Mouse (Mus musculus) MEL (cell line): ENCODE results near the gene Pak2. TPM values are rescaled to one million over a fixed set of nuclear protein-coding genes. Genes with fewer than 3 reads are reported as not detected.

Experiments
- DNase-seq: peaks from one replicate; pipeline ENCODE4 v3.0.0; 2011; ENCODE audit warnings: low read depth, low spot score
- H3K27ac ChIP-seq: 2 replicates; pipeline ENCODE4 v1.5.1; 2012; ENCODE audit warnings: low read depth, mild to moderate bottlenecking, control low read depth, low read length, moderate library complexity; ENCODE audit not compliant: control insufficient read depth
- H3K27me3 ChIP-seq, 2 experiments: fragments of 150-350 bp in 1 of 2; sonication (generic) in 1 of 2; 2 replicates each; pipeline ENCODE4 v1.6.1; 2012; ENCODE audit warnings: low read length in 2 of 2, mild to moderate bottlenecking in 2 of 2, improper control_type of control experiment in 1 of 2, moderate library complexity in 1 of 2; ENCODE audit not compliant: insufficient read depth in 2 of 2, control insufficient read depth in 1 of 2
- H3K36me3 ChIP-seq, 2 experiments: 2 replicates each; pipeline ENCODE4 v1.6.1; 2012 to 2014; ENCODE audit warnings: low read length in 2 of 2, improper control_type of control experiment in 1 of 2, inconsistent platforms in 1 of 2, mild to moderate bottlenecking in 1 of 2; ENCODE audit not compliant: insufficient read depth in 2 of 2, control insufficient read depth in 1 of 2
- H3K4me1 ChIP-seq, 2 experiments: fragments of 150-350 bp in 1 of 2; sonication (generic) in 1 of 2; 2 replicates each; pipeline ENCODE4 v1.6.1; 2012; ENCODE audit warnings: low read length in 2 of 2, improper control_type of control experiment in 1 of 2, mild to moderate bottlenecking in 1 of 2; ENCODE audit not compliant: insufficient read depth in 2 of 2, control insufficient read depth in 1 of 2
- H3K4me3 ChIP-seq, 2 experiments: fragments of 150-350 bp in 1 of 2; sonication (generic) in 1 of 2; 2 replicates each; pipeline ENCODE4 v1.5.1; 2012; ENCODE audit warnings: low read depth in 2 of 2, low read length in 2 of 2, mild to moderate bottlenecking in 2 of 2, moderate library complexity in 2 of 2, control low read depth in 1 of 2, improper control_type of control experiment in 1 of 2; ENCODE audit not compliant: control insufficient read depth in 1 of 2, insufficient read depth in 1 of 2
- H3K79me2 ChIP-seq: 2 replicates; pipeline ENCODE4 v1.6.1; 2012; ENCODE audit warnings: mild to moderate bottlenecking, low read length, moderate library complexity; ENCODE audit not compliant: control insufficient read depth, poor library complexity, insufficient read depth
- H3K9ac ChIP-seq: 2 replicates; pipeline ENCODE4 v1.6.1; 2012; ENCODE audit warnings: low read depth, mild to moderate bottlenecking, control low read depth, low read length, moderate library complexity; ENCODE audit not compliant: control insufficient read depth, poor library complexity, severe bottlenecking
- H3K9me3 ChIP-seq: fragments of 150-350 bp; sonication (generic); replicated peaks from 2 replicates; pipeline ENCODE4 v1.6.1; 2012; ENCODE audit warnings: mild to moderate bottlenecking, low read length, improper control_type of control experiment, moderate library complexity; ENCODE audit not compliant: insufficient read depth
- BHLHE40 ChIP-seq: IDR thresholded peaks from 2 replicates; pipeline ENCODE4 v1.6.1; 2012; ENCODE audit warnings: low read depth, mild to moderate bottlenecking, inconsistent platforms, low read length, improper control_type of control experiment, borderline replicate concordance
- CHD1 ChIP-seq: IDR thresholded peaks from 2 replicates; pipeline ENCODE4 v1.6.1; 2012; ENCODE audit warnings: low read depth, mild to moderate bottlenecking, inconsistent platforms, low read length, improper control_type of control experiment
- CHD2 ChIP-seq: IDR thresholded peaks from 2 replicates; pipeline ENCODE4 v1.6.1; 2011; ENCODE audit warnings: low read length, improper control_type of control experiment
- CTCF ChIP-seq, 3 experiments: IDR thresholded peaks in 2 of 3; conservative IDR thresholded peaks in 1 of 3; 2 replicates each; pipeline ENCODE4 v1.5.1; 2011 to 2012; ENCODE audit warnings: low read length in 3 of 3, low read depth in 2 of 3, mild to moderate bottlenecking in 2 of 3, improper control_type of control experiment in 1 of 3, inconsistent platforms in 1 of 3, mixed read lengths in 1 of 3, moderate library complexity in 1 of 3; ENCODE audit not compliant: control insufficient read depth in 1 of 3, insufficient read depth in 1 of 3, poor library complexity in 1 of 3, severe bottlenecking in 1 of 3
- E2F4 ChIP-seq: IDR thresholded peaks from 2 replicates; pipeline ENCODE4 v1.6.1; 2011; ENCODE audit warnings: low read depth, low read length, improper control_type of control experiment, borderline replicate concordance
- ELF1 ChIP-seq: IDR thresholded peaks from 2 replicates; pipeline ENCODE4 v1.6.1; 2014; ENCODE audit warnings: low read depth, mild to moderate bottlenecking, inconsistent platforms, low read length, improper control_type of control experiment, moderate library complexity
- ETS1 ChIP-seq: IDR thresholded peaks from 2 replicates; pipeline ENCODE4 v1.6.1; 2012; ENCODE audit warnings: low read depth, mild to moderate bottlenecking, inconsistent platforms, low read length, improper control_type of control experiment, moderate library complexity
- GATA1 ChIP-seq: IDR thresholded peaks from 2 replicates; pipeline ENCODE4 v1.6.1; 2011; ENCODE audit warnings: low read depth, low read length, improper control_type of control experiment
- HCFC1 ChIP-seq: IDR thresholded peaks from 2 replicates; pipeline ENCODE4 v1.6.1; 2012; ENCODE audit warnings: low read depth, mild to moderate bottlenecking, inconsistent platforms, low read length, improper control_type of control experiment, moderate library complexity
- JUND ChIP-seq: IDR thresholded peaks from 2 replicates; pipeline ENCODE4 v1.6.1; 2011; ENCODE audit warnings: low read depth, mild to moderate bottlenecking, improper control_type of control experiment, low read length
- KAT2A ChIP-seq: conservative IDR thresholded peaks from 2 replicates; pipeline ENCODE4 v1.6.1; 2012; ENCODE audit warnings: low read depth, low read length, improper control_type of control experiment, inconsistent platforms
- MAFK ChIP-seq: IDR thresholded peaks from 2 replicates; pipeline ENCODE4 v1.6.1; 2011; ENCODE audit warnings: low read depth, mild to moderate bottlenecking, low read length, improper control_type of control experiment, borderline replicate concordance
- MAX ChIP-seq: IDR thresholded peaks from 2 replicates; pipeline ENCODE4 v1.6.1; 2011; ENCODE audit warnings: low read length, improper control_type of control experiment
- MAZ ChIP-seq: IDR thresholded peaks from 2 replicates; pipeline ENCODE4 v1.6.1; 2012; ENCODE audit warnings: low read depth, mild to moderate bottlenecking, inconsistent platforms, low read length, improper control_type of control experiment
- MEF2A ChIP-seq: IDR thresholded peaks from 2 replicates; pipeline ENCODE4 v1.6.1; 2014; ENCODE audit warnings: low read depth, mild to moderate bottlenecking, inconsistent platforms, low read length, improper control_type of control experiment; ENCODE audit not compliant: poor library complexity, insufficient replicate concordance, severe bottlenecking; ENCODE audit errors: extremely low read depth
- MXI1 ChIP-seq: IDR thresholded peaks from 2 replicates; pipeline ENCODE4 v1.6.1; 2011; ENCODE audit warnings: mild to moderate bottlenecking, low read depth, low read length, improper control_type of control experiment
- MYB ChIP-seq: IDR thresholded peaks from 2 replicates; pipeline ENCODE4 v1.6.1; 2011; ENCODE audit warnings: mild to moderate bottlenecking, low read depth, low read length, improper control_type of control experiment
- MYC ChIP-seq: IDR thresholded peaks from 2 replicates; pipeline ENCODE4 v1.6.1; 2011; ENCODE audit warnings: low read depth, mild to moderate bottlenecking, low read length, improper control_type of control experiment, moderate library complexity
- NELFE ChIP-seq: IDR thresholded peaks from 2 replicates; pipeline ENCODE4 v1.6.1; 2011; ENCODE audit warnings: low read depth, low read length, improper control_type of control experiment
- NRF1 ChIP-seq: IDR thresholded peaks from 2 replicates; pipeline ENCODE4 v1.6.1; 2014; ENCODE audit warnings: low read depth, mild to moderate bottlenecking, inconsistent platforms, low read length, improper control_type of control experiment, moderate library complexity; ENCODE audit not compliant: poor library complexity, insufficient read depth, severe bottlenecking
- POLR2A ChIP-seq, 2 experiments: IDR thresholded peaks; 2 replicates each; pipeline ENCODE4 v1.6.1; 2011 to 2012; ENCODE audit warnings: low read length in 2 of 2, mild to moderate bottlenecking in 2 of 2, control low read depth in 1 of 2, improper control_type of control experiment in 1 of 2, low read depth in 1 of 2, moderate library complexity in 1 of 2; ENCODE audit not compliant: control insufficient read depth in 1 of 2, insufficient read depth in 1 of 2, poor library complexity in 1 of 2
- POLR2AphosphoS2 ChIP-seq: IDR thresholded peaks from 2 replicates; pipeline ENCODE4 v1.6.1; 2011; ENCODE audit warnings: low read length, improper control_type of control experiment
- POLR2AphosphoS5 ChIP-seq: IDR thresholded peaks from 2 replicates; pipeline ENCODE4 v1.6.1; 2012; ENCODE audit warnings: low read depth, borderline replicate concordance, mild to moderate bottlenecking, inconsistent platforms, low read length, moderate library complexity, mixed read lengths
- RAD21 ChIP-seq: IDR thresholded peaks from 2 replicates; pipeline ENCODE4 v1.6.1; 2011; ENCODE audit warnings: mild to moderate bottlenecking, low read depth, low read length, improper control_type of control experiment
- RCOR1 ChIP-seq: IDR thresholded peaks from 2 replicates; pipeline ENCODE4 v1.6.1; 2012; ENCODE audit warnings: low read depth, mild to moderate bottlenecking, inconsistent platforms, low read length, improper control_type of control experiment
- SIN3A ChIP-seq: IDR thresholded peaks from 2 replicates; pipeline ENCODE4 v1.6.1; 2012; ENCODE audit warnings: low read length, improper control_type of control experiment, inconsistent platforms
- SMC3 ChIP-seq: IDR thresholded peaks from 2 replicates; pipeline ENCODE4 v1.6.1; 2011; ENCODE audit warnings: low read depth, low read length, improper control_type of control experiment
- TAL1 ChIP-seq: IDR thresholded peaks from 2 replicates; pipeline ENCODE4 v1.6.1; 2012; ENCODE audit warnings: mild to moderate bottlenecking, inconsistent platforms, low read length, moderate library complexity, mixed read lengths
- TBP ChIP-seq: IDR thresholded peaks from 2 replicates; pipeline ENCODE4 v1.8.0; 2011; ENCODE audit warnings: low read depth, low read length, improper control_type of control experiment
- TCF12 ChIP-seq: IDR thresholded peaks from 2 replicates; pipeline ENCODE4 v1.6.1; 2014; ENCODE audit warnings: low read depth, mild to moderate bottlenecking, inconsistent platforms, low read length, improper control_type of control experiment, moderate library complexity
- UBTF ChIP-seq: IDR thresholded peaks from 2 replicates; pipeline ENCODE4 v1.6.1; 2012; ENCODE audit warnings: low read depth, mild to moderate bottlenecking, inconsistent platforms, low read length, improper control_type of control experiment, moderate library complexity, borderline replicate concordance; ENCODE audit not compliant: insufficient read depth
- USF1 ChIP-seq: IDR thresholded peaks from 2 replicates; pipeline ENCODE4 v1.6.1; 2014; ENCODE audit warnings: low read depth, mild to moderate bottlenecking, inconsistent platforms, low read length, improper control_type of control experiment, moderate library complexity
- ZC3H11A ChIP-seq: IDR thresholded peaks from 2 replicates; pipeline ENCODE4 v1.6.1; 2012; ENCODE audit warnings: low read depth, mild to moderate bottlenecking, inconsistent platforms, low read length, improper control_type of control experiment
- ZKSCAN1 ChIP-seq: IDR thresholded peaks from 2 replicates; pipeline ENCODE4 v1.6.1; 2012; ENCODE audit warnings: low read depth, mild to moderate bottlenecking, inconsistent platforms, low read length, improper control_type of control experiment, moderate library complexity
- ZMIZ1 ChIP-seq: IDR thresholded peaks from 2 replicates; pipeline ENCODE4 v1.6.1; 2012; ENCODE audit warnings: low read depth, mild to moderate bottlenecking, inconsistent platforms, low read length, improper control_type of control experiment, moderate library complexity
- ZNF384 ChIP-seq: IDR thresholded peaks from 2 replicates; pipeline ENCODE4 v1.6.1; 2012; ENCODE audit warnings: low read depth, mild to moderate bottlenecking, inconsistent platforms, low read length, improper control_type of control experiment
- polyA plus RNA-seq, 2 experiments: library from polyadenylated mRNA; stranded (reverse) in 1 of 2; unstranded in 1 of 2; fragments of >175 nt in 1 of 2; fragments of >200 nt in 1 of 2; gene quantifications; 2 replicates each; pipeline versions ENCODE4 v1.2.1 to v1.2.4; 2012; ENCODE audit warnings: low replicate concordance in 2 of 2, low read depth in 1 of 2; ENCODE audit not compliant: insufficient read length in 2 of 2, insufficient read depth in 1 of 2, missing spikeins in 1 of 2
- total RNA-seq: library from RNA; depleted of rRNA; stranded (reverse); fragments of 300-350 nt; gene quantifications from 2 replicates; pipeline ENCODE4 v1.2.3, GENCODE M21; 2012; rRNA removed

The Pak2 gene
- total RNA-seq (23.0 and 23.4 TPM in 2 replicates), polyA plus RNA-seq (10 to 100 TPM; 34.1 to 67.2 TPM)

DNA sequence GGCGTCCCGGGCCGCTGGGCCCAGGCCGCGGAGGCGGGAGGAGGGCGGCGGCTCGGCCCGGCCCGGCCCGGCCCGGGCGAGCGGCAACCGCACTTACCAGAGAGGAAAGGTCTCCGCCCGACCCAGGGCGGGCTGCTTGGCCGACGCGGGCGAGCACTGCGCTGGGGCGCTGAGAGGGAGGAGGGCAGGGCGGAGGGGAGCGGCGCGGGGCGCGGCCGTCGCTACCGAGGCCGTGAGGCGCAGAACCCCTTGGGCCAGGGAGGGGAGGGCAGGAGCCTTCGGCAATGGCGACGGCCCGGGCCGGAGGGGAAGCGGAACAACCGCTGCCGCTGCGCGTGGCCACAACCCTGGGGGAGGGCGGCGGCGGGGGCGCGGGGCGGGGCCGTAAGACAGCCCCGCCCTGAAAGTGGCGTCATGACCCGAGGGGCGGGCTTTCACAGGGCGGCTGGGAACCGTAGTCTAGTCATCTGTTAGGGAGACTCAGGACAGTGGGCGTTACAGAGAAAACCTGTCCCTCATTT lies at the start of gene Pak2:
TSS of gene Pak2 (minus strand) at position 352 of the 521 bp plus-strand sequence.
- Histone ChIP-seq H3K4me1 (peaks cover 9 to 11% of the 10 kb centered on the region in 2 experiments), H3K4me3 (peak within 1 kb of the TSS; percentile 89 to 99), H3K79me2 (peaks cover 41% of the 10 kb centered on the region), H3K36me3 (peaks cover 0 to 21% of the 10 kb centered on the region in 2 experiments; a peak in 2 of 4 replicates), H3K9ac (peak within 1 kb of the TSS; percentile 97), H3K27me3 (no peaks in the 10 kb centered on the region), H3K27ac (peak within 1 kb of the TSS; percentile 80), H3K9me3 (no peaks in the 10 kb centered on the region)
- peak; percentile 88 for DNase-seq
- no peak for TF ChIP-seq E2F4
- TF ChIP-seq UBTF: no peak
- TF ChIP-seq CHD2: no peak
- TF ChIP-seq TBP: peak; percentile 49; the same call in 1 of the 2 replicates
- no peak for TF ChIP-seq POLR2AphosphoS5
- no peak for TF ChIP-seq USF1
- TF ChIP-seq POLR2A (IDR thresholded peaks at IDR 0.05; ENCODE audit: control insufficient read depth in 1 of 2, insufficient read depth in 1 of 2, low read depth in 1 of 2, low read length in 2 of 2, poor library complexity in 1 of 2): peak; percentile 82 to 86; a peak in 3 of 4 replicates
- TF ChIP-seq MYB: no peak
- peak; percentile 83 for TF ChIP-seq ZMIZ1
- TF ChIP-seq RCOR1: no peak
- no peak; the same call in 1 of the 2 replicates for TF ChIP-seq SIN3A
- peak; percentile 35; the same call in 1 of the 2 replicates for TF ChIP-seq MYC
- peak; percentile 43; the same call in 1 of the 2 replicates for TF ChIP-seq NRF1
- no peak for TF ChIP-seq ZNF384
- no peak for TF ChIP-seq CTCF (IDR thresholded peaks at IDR 0.05 in 2 of 3, conservative IDR thresholded peaks at IDR 0.05 in 1 of 3; ENCODE audit: control insufficient read depth in 1 of 3, insufficient read depth in 1 of 3, low read depth in 2 of 3, low read length in 3 of 3, poor library complexity in 1 of 3, severe bottlenecking in 1 of 3)
- TF ChIP-seq ZKSCAN1: no peak
- TF ChIP-seq ZC3H11A: no peak
- TF ChIP-seq JUND: no peak
- no peak for TF ChIP-seq SMC3
- TF ChIP-seq KAT2A: no peak; the same call in 1 of the 2 replicates
- no peak for TF ChIP-seq TAL1
- TF ChIP-seq TCF12: peak; percentile 48; the same call in 1 of the 2 replicates
- TF ChIP-seq NELFE: peak; percentile 88
- no peak for TF ChIP-seq RAD21
- TF ChIP-seq ETS1: no peak
- TF ChIP-seq BHLHE40: no peak
- no peak for TF ChIP-seq MEF2A
- TF ChIP-seq ELF1: peak; percentile 51; the same call in 1 of the 2 replicates
- no peak for TF ChIP-seq CHD1
- TF ChIP-seq HCFC1: peak; percentile 89
- TF ChIP-seq MAZ: peak; percentile 76; the same call in 1 of the 2 replicates
- no peak for TF ChIP-seq MAFK
- no peak for TF ChIP-seq GATA1
- 0 out of 2 replicates have a peak, but pooled peaks have one; percentile 40 for TF ChIP-seq MAX
- TF ChIP-seq POLR2AphosphoS2: peak; percentile 80
- peak; percentile 56; the same call in 1 of the 2 replicates for TF ChIP-seq MXI1
